Mouse (Mus musculus) MEL (cell line): ENCODE measurements at regions not wholly inside any gene's neighbourhood (a gene's known extent, or its start where the extent isn't known, plus 50 kb on each side); places are given as distances from the start of the nearest gene placed in this dataset.

Experiments used
- DNase-seq: peaks from one replicate; pipeline ENCODE4 v3.0.0; 2011; ENCODE audit warnings: low read depth, low spot score
- H3K27ac ChIP-seq: 2 replicates; pipeline ENCODE4 v1.5.1; 2012; ENCODE audit warnings: low read depth, mild to moderate bottlenecking, control low read depth, low read length, moderate library complexity; ENCODE audit not compliant: control insufficient read depth
- H3K27me3 ChIP-seq, 2 experiments: fragments of 150-350 bp in 1 of 2; sonication (generic) in 1 of 2; 2 replicates each; pipeline ENCODE4 v1.6.1; 2012; ENCODE audit warnings: low read length in 2 of 2, mild to moderate bottlenecking in 2 of 2, improper control_type of control experiment in 1 of 2, moderate library complexity in 1 of 2; ENCODE audit not compliant: insufficient read depth in 2 of 2, control insufficient read depth in 1 of 2
- H3K36me3 ChIP-seq, 2 experiments: 2 replicates each; pipeline ENCODE4 v1.6.1; 2012 to 2014; ENCODE audit warnings: low read length in 2 of 2, improper control_type of control experiment in 1 of 2, inconsistent platforms in 1 of 2, mild to moderate bottlenecking in 1 of 2; ENCODE audit not compliant: insufficient read depth in 2 of 2, control insufficient read depth in 1 of 2
- H3K4me1 ChIP-seq, 2 experiments: fragments of 150-350 bp in 1 of 2; sonication (generic) in 1 of 2; 2 replicates each; pipeline ENCODE4 v1.6.1; 2012; ENCODE audit warnings: low read length in 2 of 2, improper control_type of control experiment in 1 of 2, mild to moderate bottlenecking in 1 of 2; ENCODE audit not compliant: insufficient read depth in 2 of 2, control insufficient read depth in 1 of 2
- H3K4me3 ChIP-seq, 2 experiments: fragments of 150-350 bp in 1 of 2; sonication (generic) in 1 of 2; 2 replicates each; pipeline ENCODE4 v1.5.1; 2012; ENCODE audit warnings: low read depth in 2 of 2, low read length in 2 of 2, mild to moderate bottlenecking in 2 of 2, moderate library complexity in 2 of 2, control low read depth in 1 of 2, improper control_type of control experiment in 1 of 2; ENCODE audit not compliant: control insufficient read depth in 1 of 2, insufficient read depth in 1 of 2
- H3K79me2 ChIP-seq: 2 replicates; pipeline ENCODE4 v1.6.1; 2012; ENCODE audit warnings: mild to moderate bottlenecking, low read length, moderate library complexity; ENCODE audit not compliant: control insufficient read depth, poor library complexity, insufficient read depth
- H3K9ac ChIP-seq: 2 replicates; pipeline ENCODE4 v1.6.1; 2012; ENCODE audit warnings: low read depth, mild to moderate bottlenecking, control low read depth, low read length, moderate library complexity; ENCODE audit not compliant: control insufficient read depth, poor library complexity, severe bottlenecking
- H3K9me3 ChIP-seq: fragments of 150-350 bp; sonication (generic); replicated peaks from 2 replicates; pipeline ENCODE4 v1.6.1; 2012; ENCODE audit warnings: mild to moderate bottlenecking, low read length, improper control_type of control experiment, moderate library complexity; ENCODE audit not compliant: insufficient read depth
- E2F4 ChIP-seq: IDR thresholded peaks from 2 replicates; pipeline ENCODE4 v1.6.1; 2011; ENCODE audit warnings: low read depth, low read length, improper control_type of control experiment, borderline replicate concordance
- ELF1 ChIP-seq: IDR thresholded peaks from 2 replicates; pipeline ENCODE4 v1.6.1; 2014; ENCODE audit warnings: low read depth, mild to moderate bottlenecking, inconsistent platforms, low read length, improper control_type of control experiment, moderate library complexity
- ETS1 ChIP-seq: IDR thresholded peaks from 2 replicates; pipeline ENCODE4 v1.6.1; 2012; ENCODE audit warnings: low read depth, mild to moderate bottlenecking, inconsistent platforms, low read length, improper control_type of control experiment, moderate library complexity
- GATA1 ChIP-seq: IDR thresholded peaks from 2 replicates; pipeline ENCODE4 v1.6.1; 2011; ENCODE audit warnings: low read depth, low read length, improper control_type of control experiment
- HCFC1 ChIP-seq: IDR thresholded peaks from 2 replicates; pipeline ENCODE4 v1.6.1; 2012; ENCODE audit warnings: low read depth, mild to moderate bottlenecking, inconsistent platforms, low read length, improper control_type of control experiment, moderate library complexity
- MAX ChIP-seq: IDR thresholded peaks from 2 replicates; pipeline ENCODE4 v1.6.1; 2011; ENCODE audit warnings: low read length, improper control_type of control experiment
- MEF2A ChIP-seq: IDR thresholded peaks from 2 replicates; pipeline ENCODE4 v1.6.1; 2014; ENCODE audit warnings: low read depth, mild to moderate bottlenecking, inconsistent platforms, low read length, improper control_type of control experiment; ENCODE audit not compliant: poor library complexity, insufficient replicate concordance, severe bottlenecking; ENCODE audit errors: extremely low read depth
- MYB ChIP-seq: IDR thresholded peaks from 2 replicates; pipeline ENCODE4 v1.6.1; 2011; ENCODE audit warnings: mild to moderate bottlenecking, low read depth, low read length, improper control_type of control experiment
- POLR2AphosphoS5 ChIP-seq: IDR thresholded peaks from 2 replicates; pipeline ENCODE4 v1.6.1; 2012; ENCODE audit warnings: low read depth, borderline replicate concordance, mild to moderate bottlenecking, inconsistent platforms, low read length, moderate library complexity, mixed read lengths
- SIN3A ChIP-seq: IDR thresholded peaks from 2 replicates; pipeline ENCODE4 v1.6.1; 2012; ENCODE audit warnings: low read length, improper control_type of control experiment, inconsistent platforms
- SMC3 ChIP-seq: IDR thresholded peaks from 2 replicates; pipeline ENCODE4 v1.6.1; 2011; ENCODE audit warnings: low read depth, low read length, improper control_type of control experiment
- TAL1 ChIP-seq: IDR thresholded peaks from 2 replicates; pipeline ENCODE4 v1.6.1; 2012; ENCODE audit warnings: mild to moderate bottlenecking, inconsistent platforms, low read length, moderate library complexity, mixed read lengths
- UBTF ChIP-seq: IDR thresholded peaks from 2 replicates; pipeline ENCODE4 v1.6.1; 2012; ENCODE audit warnings: low read depth, mild to moderate bottlenecking, inconsistent platforms, low read length, improper control_type of control experiment, moderate library complexity, borderline replicate concordance; ENCODE audit not compliant: insufficient read depth
- USF1 ChIP-seq: IDR thresholded peaks from 2 replicates; pipeline ENCODE4 v1.6.1; 2014; ENCODE audit warnings: low read depth, mild to moderate bottlenecking, inconsistent platforms, low read length, improper control_type of control experiment, moderate library complexity
- USF2 ChIP-seq, 2 experiments: IDR thresholded peaks; 2 replicates each; pipeline ENCODE4 v1.6.1; 2011 to 2012; ENCODE audit warnings: improper control_type of control experiment in 2 of 2, low read length in 2 of 2, borderline replicate concordance in 1 of 2, inconsistent platforms in 1 of 2, low read depth in 1 of 2, mild to moderate bottlenecking in 1 of 2; ENCODE audit not compliant: insufficient read depth in 1 of 2
- ZC3H11A ChIP-seq: IDR thresholded peaks from 2 replicates; pipeline ENCODE4 v1.6.1; 2012; ENCODE audit warnings: low read depth, mild to moderate bottlenecking, inconsistent platforms, low read length, improper control_type of control experiment
- ZNF384 ChIP-seq: IDR thresholded peaks from 2 replicates; pipeline ENCODE4 v1.6.1; 2012; ENCODE audit warnings: low read depth, mild to moderate bottlenecking, inconsistent platforms, low read length, improper control_type of control experiment

DNA sequence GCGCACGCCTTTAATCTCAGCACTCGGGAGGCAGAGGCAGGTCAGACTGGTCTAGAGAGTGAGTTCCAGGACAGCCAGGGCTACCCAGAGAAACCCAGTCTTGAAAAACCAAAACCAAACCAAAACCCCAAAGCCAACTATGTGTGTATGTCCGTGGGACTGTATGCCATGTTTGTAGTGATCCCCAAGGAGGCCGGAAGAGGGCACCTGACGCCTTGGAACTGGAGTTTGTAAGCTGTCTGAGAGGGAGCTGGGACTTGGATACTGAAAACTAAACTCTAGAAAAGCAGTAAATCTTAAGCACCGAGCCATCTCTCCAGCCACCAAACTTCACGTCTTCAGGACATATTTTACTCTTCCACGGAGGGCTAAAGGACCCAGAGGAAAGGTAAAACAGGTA, 93.8 kb upstream of the Chd2 start:
- H3K9me3 ChIP-seq: no peaks in the 10 kb centered on the region
- H3K27me3 ChIP-seq: no peaks in the 10 kb centered on the region
- TF ChIP-seq GATA1 (no peak), HCFC1 (no peak), ZC3H11A (no peak), MEF2A (no peak), ZNF384 (no peak), POLR2AphosphoS5 (no peak), MAX (no peak), USF1 (no peak), TAL1 (no peak), USF2 (IDR thresholded peaks at IDR 0.05; ENCODE audit: borderline replicate concordance in 1 of 2, insufficient read depth in 1 of 2, low read depth in 1 of 2, low read length in 2 of 2) (no peak), E2F4 (no peak), UBTF (no peak), SIN3A (no peak), ELF1 (no peak), ETS1 (no peak), MYB (no peak)
- TF ChIP-seq, all 39 proteins: peak for 0
- H3K27ac ChIP-seq: no peak overlapping the region
- H3K36me3 ChIP-seq: no peaks in the 10 kb centered on the region; a peak in 1 of 4 replicates
- no peak overlapping the region for H3K4me3 ChIP-seq
- no peaks in the 10 kb centered on the region for H3K79me2 ChIP-seq
- DNase-seq: no peak
- H3K9ac ChIP-seq: no peak overlapping the region
- peaks cover 0 to 12% of the 10 kb centered on the region in 2 experiments; a peak in 2 of 4 replicates for H3K4me1 ChIP-seq

GRCm38 (mm10) chr7:73630790-73631189, 89.2 kb upstream of the Chd2 start:
- H3K27me3 ChIP-seq: no peaks in the 10 kb centered on the region
- no peaks in the 10 kb centered on the region for H3K79me2 ChIP-seq
- DNase-seq: no peak
- peaks cover 3 to 15% of the 10 kb centered on the region in 2 experiments; a peak in 3 of 4 replicates for H3K4me1 ChIP-seq
- peaks cover 0 to 6% of the 10 kb centered on the region in 2 experiments; a peak in 2 of 4 replicates for H3K36me3 ChIP-seq
- H3K9ac ChIP-seq: no peak overlapping the region
- H3K4me3 ChIP-seq: no peak overlapping the region
- TF ChIP-seq SMC3: no peak
- no peaks in the 10 kb centered on the region for H3K9me3 ChIP-seq
- H3K27ac ChIP-seq: no peak overlapping the region
